Mouse (Mus musculus): ENCODE measurements around the gene Scyl2.

Scyl2 gene

GRCm38 (mm10) chr10:89595514-89595913 is 90.6 kb downstream of the Scyl2 start:
- DNase-seq (ENCODE audit: low spot score in 2 of 2), result no peak

GRCm38 (mm10) chr10:89594309-89594708 is 91.8 kb downstream of the Scyl2 start:
- DNase-seq (ENCODE audit: low spot score in 2 of 2), result no peak

GRCm38 (mm10) chr10:89592797-89593196 is 93.3 kb downstream of the Scyl2 start:
- no peak for DNase-seq (ENCODE audit: low spot score in 2 of 2)

DNA sequence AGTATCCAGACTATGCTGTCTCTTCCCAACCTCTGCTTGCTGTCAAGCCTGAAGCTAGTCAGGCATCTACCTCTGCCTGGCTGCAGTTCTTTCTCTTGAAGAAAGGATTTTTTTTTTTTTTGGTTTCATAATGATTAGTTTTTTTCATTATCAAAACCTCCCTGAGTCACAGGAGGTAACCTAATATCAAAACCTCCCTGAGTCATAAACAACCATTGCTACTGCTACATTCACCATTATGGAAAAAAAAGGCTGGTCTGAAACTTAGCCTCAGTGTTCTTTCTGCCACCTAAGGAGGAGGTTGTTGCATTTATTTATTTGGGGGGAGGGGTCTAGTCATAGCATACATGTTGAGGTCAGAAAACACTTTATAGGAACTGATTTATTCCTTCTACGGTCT is 96.2 kb downstream of the Scyl2 start:
- DNase-seq (ENCODE audit: low spot score in 2 of 2), result no peak
